ENCODE assay signal across 21 mouse cellular contexts in the genomic region with DNA sequence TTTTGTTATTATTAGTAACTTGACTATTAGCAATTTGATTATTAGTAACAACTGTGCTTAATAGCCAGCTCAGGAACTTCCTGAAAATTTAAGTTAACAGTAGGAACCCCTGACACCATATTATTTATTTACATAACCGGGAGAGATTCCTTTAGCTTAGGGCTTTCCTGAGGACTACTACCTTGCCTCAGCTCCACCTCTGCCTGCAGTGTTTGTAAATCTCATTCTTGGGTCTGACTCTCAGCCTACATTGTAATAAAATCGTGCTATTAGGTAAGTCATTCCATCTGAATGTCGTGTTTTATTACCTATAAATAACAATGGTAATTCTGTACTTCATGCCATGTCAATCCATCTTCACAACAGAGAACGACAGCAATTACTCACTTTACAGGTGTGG. TPM values are rescaled to one million over a fixed set of nuclear protein-coding genes. Genes with fewer than 3 reads are reported as not detected.
"Had no signal": no experiment of that assay in that cellular context is flagged by ENCODE, and none has a peak within 500 bp of the region (broad histone marks: within the 10 kb centered on the region; RNA-seq: fewer than 3 reads in every experiment).

No protein-coding gene starts in this region.

- H3K4me2 ChIP-seq: liver, embryonic 15.5 days; lung, embryonic 15.5 days; midbrain, embryonic 12.5 days; neural tube, embryonic 12.5 days; stomach, embryonic 15.5 days had no signal

- DNase-seq: liver, postnatal 0 days; lung, adult 2 months; lung, postnatal 14 days; lung, postnatal 36 days; midbrain, embryonic 14.5 days; right cerebral cortex, postnatal 14 days; thymus, adult 18-20 months; thymus, postnatal 14 days; thymus, postnatal 36 days had no signal

- ATAC-seq: liver, postnatal 0 days; lung, postnatal 0 days had no signal

- H3K4me3 ChIP-seq: liver, embryonic 15.5 days; lung, embryonic 15.5 days; megakaryocyte, embryonic 14.5 days; midbrain, embryonic 12.5 days; neural tube, embryonic 12.5 days; stomach, embryonic 15.5 days had no signal

- H3K9ac ChIP-seq: liver, embryonic 15.5 days; liver, postnatal 0 days; lung, embryonic 15.5 days; midbrain, embryonic 12.5 days; neural tube, embryonic 12.5 days; stomach, embryonic 15.5 days had no signal

- H3K36me3 ChIP-seq: liver, embryonic 15.5 days; lung, embryonic 15.5 days; midbrain, embryonic 12.5 days; neural tube, embryonic 12.5 days; stomach, embryonic 15.5 days had no signal

- H3K4me1 ChIP-seq: liver, embryonic 15.5 days; lung, embryonic 15.5 days; megakaryocyte, embryonic 14.5 days; neural tube, embryonic 12.5 days; stomach, embryonic 15.5 days had no signal

- H3K27me3 ChIP-seq: liver, embryonic 15.5 days; lung, embryonic 15.5 days; megakaryocyte, embryonic 14.5 days; midbrain, embryonic 12.5 days; neural tube, embryonic 12.5 days; stomach, embryonic 15.5 days had no signal

- H3K27ac ChIP-seq: liver, embryonic 15.5 days; lung, embryonic 15.5 days; macrophage; midbrain, embryonic 12.5 days; neural tube, embryonic 12.5 days; stomach, embryonic 15.5 days; stomach, postnatal 0 days had no signal

- H3K9me3 ChIP-seq: liver, embryonic 15.5 days; lung, embryonic 15.5 days; megakaryocyte, embryonic 14.5 days; midbrain, embryonic 12.5 days; neural tube, embryonic 12.5 days; stomach, embryonic 15.5 days had no signal

RNA-seq across cellular contexts. Expression of a gene that starts 21.2 kb away (rescaled TPM):
- total RNA-seq: megakaryocyte progenitor cell, adult 5-6 weeks; monocyte, adult 5-6 weeks; neutrophil, adult 5-6 weeks had no signal
